Mouse (Mus musculus): ENCODE results near the gene Mmd.

GRCm38 (mm10) chr11:90275663-90276062 lies 26.4 kb downstream of the Mmd start:
- TF ChIP-seq CTCF (IDR thresholded peaks at IDR 0.05; ENCODE audit: control insufficient read depth, insufficient read depth, low read length), result no peak
- TF ChIP-seq POLR2A (IDR thresholded peaks at IDR 0.05; ENCODE audit: borderline replicate concordance, control insufficient read depth, low read depth, low read length), result no peak
